Mouse (Mus musculus) left cerebral cortex, adult 9 months (tissue): ENCODE data around the gene Npepps.
"Not testable (repeated sequence)": the region's sequence is repeated elsewhere in the genome, so short reads cannot be mapped to it uniquely, and the experiment has no call there.

Experiments
- DNase-seq, 2 experiments: peaks; one replicate each; pipeline ENCODE4 v3.0.0; 2022; ENCODE audit warnings: low spot score in 2 of 2

Npepps gene

GRCm38 (mm10) chr11:97241321-97241720 lies 39.1 kb downstream of the Npepps start:
- DNase-seq: no peak

GRCm38 (mm10) chr11:97237976-97238375 lies 42.5 kb downstream of the Npepps start:
- no peak for DNase-seq

GRCm38 (mm10) chr11:97232436-97232835 lies 48.0 kb downstream of the Npepps start:
- DNase-seq: no peak

DNA sequence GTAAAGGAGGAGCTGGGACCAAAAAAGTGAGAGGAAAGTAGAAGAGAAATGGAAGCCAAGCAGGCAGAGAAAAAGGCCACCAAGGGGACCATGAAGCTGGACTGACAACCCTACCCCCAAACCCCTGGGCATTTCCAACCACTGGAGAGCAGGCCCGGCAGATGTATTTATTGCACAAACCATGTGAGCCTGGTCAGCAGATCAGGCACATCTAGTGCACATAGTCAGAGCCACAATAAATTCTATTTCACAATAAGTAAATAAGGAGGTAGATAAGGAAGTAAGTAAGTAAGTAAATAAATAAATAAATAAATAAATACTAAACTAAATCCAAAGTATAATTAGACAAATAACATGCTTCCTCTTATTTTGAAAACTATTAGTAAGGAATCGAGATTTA lies 51.0 kb downstream of the Npepps start:
- no peak for DNase-seq

GRCm38 (mm10) chr11:97228985-97229384 lies 51.5 kb downstream of the Npepps start:
- no peak for DNase-seq

DNA sequence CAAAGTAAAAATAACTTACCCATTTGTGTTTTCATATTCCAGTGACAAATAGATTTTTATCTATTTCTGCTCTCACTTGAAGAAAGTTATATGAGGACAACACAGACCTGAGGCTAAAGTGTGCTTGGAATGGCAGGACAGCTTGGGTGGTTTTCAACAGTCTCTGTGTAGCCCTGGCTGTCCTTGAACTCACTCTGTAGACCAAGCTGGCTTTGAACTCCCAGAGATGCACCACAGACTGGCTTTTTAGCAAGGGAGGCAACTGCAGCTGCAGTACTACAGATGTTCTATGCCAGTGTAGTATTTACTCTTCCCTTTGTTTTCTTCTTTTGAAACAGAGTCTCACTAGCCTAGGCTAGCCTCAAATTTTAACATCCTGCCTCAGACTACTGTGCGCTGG lies 54.3 kb downstream of the Npepps start:
- no peak for DNase-seq

GRCm38 (mm10) chr11:97223485-97223884 lies 57.0 kb downstream of the Npepps start:
- no peak for DNase-seq

DNA sequence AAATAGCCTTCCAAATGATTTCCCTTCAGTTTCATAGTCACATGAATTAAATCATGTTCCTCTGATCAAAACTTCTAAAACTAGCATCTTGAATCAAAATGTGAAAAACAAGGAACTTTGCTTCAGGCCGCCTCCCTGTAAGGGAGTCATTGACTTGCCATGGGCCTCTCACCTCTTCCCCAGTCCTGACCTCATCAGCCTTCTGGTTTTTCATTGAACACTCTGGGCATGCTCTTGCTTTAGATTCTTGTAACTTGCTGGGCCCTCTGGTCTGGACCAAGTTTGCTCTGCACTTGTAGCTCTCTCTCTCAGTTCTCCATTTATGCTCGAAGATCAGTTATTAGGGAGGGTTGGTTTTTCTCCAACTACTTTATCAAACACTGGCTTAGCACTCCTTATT lies 58.8 kb downstream of the Npepps start:
- DNase-seq: no peak

DNA sequence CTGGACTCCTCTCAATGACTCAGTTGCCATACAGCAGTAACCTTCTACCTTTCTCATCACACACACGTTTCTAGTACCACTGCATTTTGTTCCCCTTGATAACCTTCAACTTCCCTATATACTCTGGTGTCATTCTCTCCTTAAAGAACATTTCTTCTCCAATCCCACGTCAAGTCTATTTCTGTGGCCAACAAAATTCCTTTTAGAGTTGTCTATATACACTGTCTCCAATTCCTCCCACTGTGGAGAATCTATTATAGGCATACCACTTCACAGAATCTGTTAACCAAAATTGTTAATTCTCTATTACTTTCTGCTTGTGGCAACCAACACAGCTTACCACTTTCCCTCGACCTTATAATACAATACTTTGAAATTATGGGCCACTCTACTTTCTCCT lies 60.2 kb downstream of the Npepps start:
- peak in 1 of 2 experiments; percentile 5 for DNase-seq

DNA sequence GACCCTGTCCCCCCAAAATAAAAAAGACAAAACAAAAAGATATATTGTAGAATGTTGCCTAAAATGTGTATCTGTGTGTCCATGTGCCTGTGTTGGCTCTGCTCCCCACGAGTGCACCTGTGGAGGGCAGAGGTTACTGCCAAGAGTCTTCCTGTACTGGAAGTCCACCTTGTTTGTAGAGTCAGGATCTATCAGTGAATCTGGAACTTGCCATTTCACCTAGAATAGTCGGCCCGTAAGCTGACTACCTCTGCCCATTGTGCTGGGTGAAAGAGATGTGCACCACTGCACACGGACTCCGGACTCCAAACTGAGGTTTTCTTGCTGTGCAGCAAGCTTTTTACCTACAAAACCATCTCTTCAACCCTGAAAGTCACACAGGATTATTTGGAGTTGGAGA lies 66.0 kb downstream of the Npepps start:
- DNase-seq: no peak

GRCm38 (mm10) chr11:97210728-97211400 lies 69.6 kb downstream of the Npepps start:
- no peak for DNase-seq

GRCm38 (mm10) chr11:97207011-97207422 lies 73.4 kb downstream of the Npepps start:
- DNase-seq: peak in 1 of 2 experiments; percentile 73

DNA sequence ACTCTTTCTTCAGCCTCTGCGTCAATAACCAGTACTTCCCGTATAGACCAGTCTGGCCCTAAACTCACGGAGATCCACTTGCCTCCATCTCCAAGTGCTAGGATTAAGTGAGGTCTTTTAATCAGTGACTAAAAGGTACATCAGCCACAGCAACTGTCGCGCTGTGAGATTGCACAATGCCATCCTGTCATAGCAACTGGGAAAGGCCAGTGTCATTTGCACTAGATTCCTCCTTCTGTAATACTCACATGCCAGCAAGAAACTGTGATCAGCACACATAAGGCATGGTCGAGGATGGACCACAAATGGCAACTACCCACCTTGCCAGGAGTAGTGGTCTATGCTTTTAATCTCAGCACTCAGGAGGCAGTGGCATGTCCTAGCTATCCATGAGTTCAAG lies 80.9 kb downstream of the Npepps start:
- no peak for DNase-seq

DNA sequence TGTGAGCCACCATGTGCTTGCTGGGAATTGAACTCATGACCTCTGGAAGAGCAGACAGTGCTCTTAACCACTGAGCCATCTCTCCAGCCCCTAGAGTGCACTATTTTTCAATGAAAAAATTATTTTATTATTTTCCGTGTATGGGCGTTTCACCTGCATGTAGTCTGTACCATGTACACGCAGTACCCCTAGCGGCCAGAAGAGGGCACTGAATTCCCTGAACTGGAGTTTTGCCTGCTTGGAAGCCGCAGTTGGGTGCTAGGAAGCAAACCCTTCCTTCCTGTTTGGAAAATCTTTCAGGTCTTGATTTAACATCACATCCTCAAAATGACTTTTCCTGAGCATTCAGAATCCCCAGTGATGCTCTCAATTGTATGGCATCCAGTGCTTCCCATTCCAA lies 81.8 kb downstream of the Npepps start:
- no peak for DNase-seq

DNA sequence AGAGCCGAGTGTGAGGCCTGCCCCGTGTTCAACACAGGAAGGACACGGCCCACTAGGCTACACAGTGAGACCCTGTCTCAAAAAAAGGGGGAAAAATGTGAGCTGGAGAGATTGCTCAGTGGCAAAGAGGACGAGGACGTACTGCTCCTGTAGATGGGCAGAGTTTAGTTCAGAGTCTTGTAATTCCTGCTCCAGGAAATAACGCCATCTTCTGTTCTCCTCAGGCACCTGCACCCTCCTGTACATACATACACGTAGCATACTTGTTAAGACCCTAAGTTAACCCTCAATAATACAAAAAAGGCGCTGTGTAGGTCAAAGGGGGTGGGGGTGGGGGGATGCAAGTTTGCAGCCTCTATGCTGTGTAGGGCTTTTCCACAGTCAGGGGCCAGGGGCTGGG lies 83.4 kb downstream of the Npepps start:
- DNase-seq: no peak

GRCm38 (mm10) chr11:97196541-97196940 lies 83.9 kb downstream of the Npepps start:
- no peak for DNase-seq

- DNase-seq: no peak
Observed at GRCm38 (mm10) chr11:97192621-97192951, 87.9 kb downstream of the Npepps start.

GRCm38 (mm10) chr11:97191915-97192620 lies 88.4 kb downstream of the Npepps start:
- no peak for DNase-seq

GRCm38 (mm10) chr11:97190992-97191391 lies 89.4 kb downstream of the Npepps start:
- no peak for DNase-seq

DNA sequence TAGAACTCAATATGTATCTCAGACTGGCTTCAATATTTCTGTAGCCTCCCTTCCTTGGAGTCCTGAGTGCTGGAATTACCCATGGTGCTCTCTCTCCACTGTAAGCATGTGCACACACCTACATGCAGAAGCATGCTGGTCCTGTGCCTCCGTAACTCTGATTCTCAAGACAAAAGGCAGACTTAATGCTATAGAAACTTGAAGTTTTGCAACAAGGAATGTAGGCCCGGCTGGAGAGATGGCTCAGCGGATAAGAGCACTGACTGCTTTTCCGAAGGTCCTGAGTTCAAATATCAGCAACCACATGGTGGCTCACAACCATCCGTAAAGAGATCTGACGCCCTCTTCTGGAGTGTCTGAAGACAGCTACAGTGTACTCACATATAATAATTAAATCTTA lies 90.8 kb downstream of the Npepps start:
- DNase-seq: not testable (repeated sequence)

- no peak for DNase-seq
Observed at GRCm38 (mm10) chr11:97189231-97189630, 91.2 kb downstream of the Npepps start.

DNA sequence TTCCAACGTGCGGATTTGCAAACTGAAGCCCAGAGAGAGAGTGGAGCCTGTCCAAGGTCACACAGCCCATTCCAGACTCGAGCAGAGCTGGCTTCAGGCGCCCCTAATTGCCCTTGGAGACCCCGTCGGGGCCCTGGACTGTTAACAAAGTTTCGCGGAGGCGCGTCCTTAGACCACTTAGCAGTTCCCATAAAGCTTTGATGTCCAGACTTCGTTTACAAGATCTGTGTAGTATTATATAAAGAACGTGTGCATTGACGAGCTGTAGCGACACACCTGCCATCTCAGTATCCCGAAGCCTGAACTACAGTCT lies 91.8 kb downstream of the Npepps start:
- no peak for DNase-seq

DNA sequence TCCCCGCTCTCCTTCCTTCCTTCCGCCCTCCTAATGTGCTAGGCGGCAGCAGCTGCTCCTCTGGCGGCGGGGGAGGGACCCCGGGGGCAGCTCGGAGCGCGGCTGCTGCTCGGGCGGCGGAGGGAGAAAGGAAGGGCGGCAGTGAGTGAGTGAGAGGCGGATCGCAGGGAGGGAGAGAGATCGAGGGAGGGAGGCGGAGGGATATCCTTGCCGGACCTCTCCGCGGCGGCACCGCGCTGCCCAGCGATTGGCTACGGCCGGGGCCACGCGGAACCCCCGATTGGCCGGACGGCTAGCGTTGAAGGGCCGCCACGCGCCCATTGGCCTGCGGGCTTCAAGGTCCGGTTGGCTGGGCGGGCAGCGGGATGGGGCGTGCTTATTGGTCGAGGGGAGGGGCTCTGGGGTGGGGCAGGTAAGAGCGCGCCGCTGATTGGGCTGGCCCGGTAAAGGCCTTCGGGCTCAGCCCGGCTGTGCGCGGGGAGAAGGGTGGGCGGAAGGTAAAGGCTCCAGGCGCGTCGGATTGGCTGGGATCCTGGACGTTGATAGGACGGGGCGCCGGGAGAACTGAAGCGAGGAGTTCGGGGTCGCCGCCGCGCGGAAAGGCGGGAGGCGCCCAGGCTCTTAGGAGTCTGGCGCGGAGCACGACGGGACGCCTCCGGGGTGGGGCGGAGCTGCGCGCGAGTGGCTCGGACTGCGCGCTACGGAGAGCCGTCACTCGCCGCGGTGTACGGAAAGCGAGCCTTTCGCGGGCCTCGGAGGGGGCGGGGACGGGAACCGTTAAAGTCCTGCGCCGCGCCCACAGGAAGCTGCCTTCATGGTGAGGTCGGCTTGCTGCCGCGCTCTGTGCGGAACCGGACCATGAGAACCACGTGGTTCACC lies 92.4 kb downstream of the Npepps start, which contains the start of gene Kpnb1:
TSS of gene Kpnb1 (minus strand) at position 118 of the 879 bp plus-strand sequence.
- peak; percentile 97 to 98 for DNase-seq
